14 mouse cellular contexts compared by ENCODE assay signal in genomic region chr4:101430000-101430399, GRCm38 (mm10).
"Had no signal": no experiment of that assay in that cellular context is flagged by ENCODE, and none has a peak within 500 bp of the region (broad histone marks: within the 10 kb centered on the region; RNA-seq: fewer than 3 reads in every experiment).

No protein-coding gene starts in this region.

- H3K9ac ChIP-seq: hindbrain, embryonic 14.5 days; liver, embryonic 14.5 days had no signal

- H3K4me2 ChIP-seq: hindbrain, embryonic 14.5 days; midbrain, embryonic 11.5 days had no signal

- H3K4me3 ChIP-seq: left cerebral cortex, adult 2 months had no signal

- DNase-seq: layer of hippocampus, adult 9-11 months; layer of hippocampus, postnatal 36 days; lung, adult 2 months; lung, postnatal 14 days; lung, postnatal 4 days; midbrain, embryonic 14.5 days; thymus, postnatal 25 days had no signal

- H3K27ac ChIP-seq: hindbrain, embryonic 14.5 days; hindbrain, postnatal 0 days; left cerebral cortex, adult 2 months; liver, embryonic 14.5 days had no signal

- ATAC-seq: hindbrain, postnatal 0 days; inflammation-experienced regulatory T-cells, adult 6 months; intestine, embryonic 16.5 days had no signal
